Mouse (Mus musculus) CH12.LX (cell line): ENCODE measurements around the gene Dnaja3.

Experiments used
- CTCF ChIP-seq, 2 experiments: IDR thresholded peaks in 1 of 2; conservative IDR thresholded peaks in 1 of 2; 2 replicates each; pipeline ENCODE4 v1.5.1; 2011 to 2012; ENCODE audit warnings: low read depth in 2 of 2, low read length in 2 of 2, improper control_type of control experiment in 1 of 2, inconsistent platforms in 1 of 2, mild to moderate bottlenecking in 1 of 2, moderate library complexity in 1 of 2
- E2F4 ChIP-seq: IDR thresholded peaks from 2 replicates; pipeline ENCODE4 v1.6.1; 2011; ENCODE audit warnings: low read depth, low read length, improper control_type of control experiment; ENCODE audit not compliant: insufficient replicate concordance
- HCFC1 ChIP-seq: IDR thresholded peaks from 2 replicates; pipeline ENCODE4 v1.6.1; 2012; ENCODE audit warnings: low read depth, mild to moderate bottlenecking, inconsistent platforms, low read length, improper control_type of control experiment
- JUN ChIP-seq: IDR thresholded peaks from 2 replicates; pipeline ENCODE4 v1.6.1; 2011; ENCODE audit warnings: low read depth, mild to moderate bottlenecking, low read length, improper control_type of control experiment, moderate library complexity; ENCODE audit not compliant: insufficient read depth
- KAT2A ChIP-seq: IDR thresholded peaks from 2 replicates; pipeline ENCODE4 v1.6.1; 2012; ENCODE audit warnings: low read length, improper control_type of control experiment, inconsistent platforms; ENCODE audit not compliant: insufficient replicate concordance
- NRF1 ChIP-seq: IDR thresholded peaks from 2 replicates; pipeline ENCODE4 v1.6.1; 2014; ENCODE audit warnings: low read depth, mild to moderate bottlenecking, inconsistent platforms, low read length, improper control_type of control experiment, moderate library complexity
- ZKSCAN1 ChIP-seq: IDR thresholded peaks from 2 replicates; pipeline ENCODE4 v1.6.1; 2012; ENCODE audit warnings: low read depth, inconsistent platforms, low read length, improper control_type of control experiment, borderline replicate concordance
- ZNF384 ChIP-seq: IDR thresholded peaks from 2 replicates; pipeline ENCODE4 v1.6.1; 2012; ENCODE audit warnings: low read depth, low read length, improper control_type of control experiment, inconsistent platforms

DNA sequence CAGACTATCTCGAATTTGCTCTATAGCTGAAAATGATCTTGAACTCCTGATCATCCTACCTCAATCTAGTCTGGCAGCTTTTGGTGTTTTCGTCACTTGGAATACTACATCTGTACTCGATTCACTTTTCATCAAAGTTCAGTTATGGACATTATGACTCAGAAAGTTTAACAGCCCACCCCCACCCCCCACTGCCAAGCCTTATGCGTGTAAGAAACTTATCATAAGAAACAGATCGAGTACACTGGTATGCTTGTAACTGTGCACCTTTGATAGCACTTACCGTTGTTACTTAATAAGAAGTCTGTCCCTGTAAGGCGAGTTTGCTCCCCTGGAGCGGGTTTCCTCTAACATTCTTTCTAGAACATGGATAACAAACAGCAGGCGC, 43.4 kb downstream of the Dnaja3 start:
- no peak for TF ChIP-seq E2F4
- TF ChIP-seq KAT2A = no peak
- TF ChIP-seq JUN = no peak
- TF ChIP-seq CTCF (conservative IDR thresholded peaks at IDR 0.05 in 1 of 2, IDR thresholded peaks at IDR 0.05 in 1 of 2; ENCODE audit: low read depth in 2 of 2, low read length in 2 of 2) = no peak
- no peak for TF ChIP-seq HCFC1
- no peak for TF ChIP-seq ZNF384
- TF ChIP-seq NRF1 = no peak
- TF ChIP-seq ZKSCAN1 = no peak
